Mouse (Mus musculus) forebrain, embryonic 13.5 days (tissue): ENCODE results near the gene Tubb2a. TPM values are rescaled to one million over a fixed set of nuclear protein-coding genes. Genes with fewer than 3 reads are reported as not detected.

Experiments used
- ATAC-seq: fragments of 200-750 bp; cut with Nextera tagmentation; 2 replicates; pipeline ENCODE4 v1.8.0; 2017
- H3K27ac ChIP-seq: fragments of 300-500 bp; sonication (generic); 2 replicates; pipeline ENCODE4 v1.5.1; 2015; ENCODE audit warnings: inconsistent platforms, mild to moderate bottlenecking, moderate library complexity
- H3K27me3 ChIP-seq: fragments of 300-500 bp; sonication (generic); 2 replicates; pipeline ENCODE4 v1.6.1; 2015; ENCODE audit warnings: mild to moderate bottlenecking, inconsistent platforms
- H3K36me3 ChIP-seq: fragments of 300-500 bp; sonication (generic); 2 replicates; pipeline ENCODE4 v1.6.1; 2015; ENCODE audit warnings: mild to moderate bottlenecking, inconsistent platforms; ENCODE audit not compliant: poor library complexity, severe bottlenecking
- H3K4me1 ChIP-seq: fragments of 300-500 bp; sonication (generic); 2 replicates; pipeline ENCODE4 v1.6.1; 2015; ENCODE audit warnings: inconsistent platforms
- H3K4me2 ChIP-seq: fragments of 300-500 bp; sonication (generic); 2 replicates; pipeline ENCODE4 v1.6.1; 2015; ENCODE audit warnings: inconsistent platforms, mild to moderate bottlenecking, moderate library complexity
- H3K4me3 ChIP-seq: fragments of 300-500 bp; sonication (generic); 2 replicates; pipeline ENCODE4 v1.5.1; 2015; ENCODE audit warnings: mild to moderate bottlenecking, inconsistent platforms
- H3K9ac ChIP-seq: fragments of 300-500 bp; sonication (generic); 2 replicates; pipeline ENCODE4 v1.6.1; 2015; ENCODE audit warnings: mild to moderate bottlenecking, inconsistent platforms
- H3K9me3 ChIP-seq: fragments of 300-500 bp; sonication (generic); replicated peaks from 2 replicates; pipeline ENCODE4 v1.6.1; 2016; ENCODE audit warnings: inconsistent platforms
- WGBS: fragments of 180-500 bp; shearing (Covaris S2); methylation state at CpG from one replicate; pipeline ENCODE4 v1.1.7; 2015; 5-methylcytosine and 5-hydroxymethylcytosine counted together
- polyA plus RNA-seq: library from polyadenylated mRNA; unstranded; fragments of >200 nt; fragmentation: Nextera tagmentation; extraction: Ambion mirVana; gene quantifications from 2 replicates; pipeline ENCODE4 v1.2.1, GENCODE M21; 2015

The Tubb2a gene
- polyA plus RNA-seq, 1 experiment from 2014 or later = 761 TPM

- H3K4me3 ChIP-seq = no peak overlapping the region
- H3K27ac ChIP-seq = no peak overlapping the region
- ATAC-seq = no peak
- WGBS = 70% methylated on average over 4 of the region's 4 CpGs
- H3K27me3 ChIP-seq = no peaks in the 10 kb centered on the region
- 0 out of 2 replicates have a peak, but pooled peaks cover 3% of the 10 kb centered on the region for H3K36me3 ChIP-seq
- 0 out of 2 replicates have a peak, but pooled peaks cover 4% of the 10 kb centered on the region for H3K4me1 ChIP-seq
- H3K9me3 ChIP-seq = no peaks in the 10 kb centered on the region
- no peak overlapping the region for H3K9ac ChIP-seq
- H3K4me2 ChIP-seq = no peak overlapping the region
Observed at GRCm38 (mm10) chr13:34109035-34109676, 31.3 kb upstream of the Tubb2a start.

DNA sequence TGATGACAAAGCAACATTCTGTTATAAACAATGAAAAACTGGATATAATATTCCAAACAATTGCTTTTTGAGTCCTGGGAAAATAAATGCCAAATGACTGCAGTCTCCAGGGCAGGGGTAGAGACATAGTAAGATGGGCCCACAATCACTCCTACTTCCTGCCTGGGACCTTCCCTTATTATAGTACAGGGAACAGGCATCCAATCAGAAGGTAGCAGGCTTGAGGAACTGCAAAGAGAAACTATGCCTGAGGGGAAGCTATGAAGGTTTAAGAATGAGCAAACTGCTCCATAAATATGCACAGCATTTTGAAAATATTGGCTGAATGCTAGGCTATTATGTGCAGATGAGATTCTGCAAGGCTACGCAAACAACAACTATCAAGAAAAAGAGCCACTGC, 29.2 kb upstream of the Tubb2a start:
- WGBS = 100% methylated on average over 1 of the region's 1 CpGs
- no peaks in the 10 kb centered on the region for H3K9me3 ChIP-seq
- H3K4me2 ChIP-seq = no peak overlapping the region
- H3K27me3 ChIP-seq = no peaks in the 10 kb centered on the region
- no peak for ATAC-seq
- no peak overlapping the region for H3K4me3 ChIP-seq
- H3K27ac ChIP-seq = no peak overlapping the region
- no peak overlapping the region for H3K9ac ChIP-seq
- H3K4me1 ChIP-seq = 0 out of 2 replicates have a peak, but pooled peaks cover 4% of the 10 kb centered on the region
- H3K36me3 ChIP-seq = no peaks in the 10 kb centered on the region

- no peak for ATAC-seq
- H3K27me3 ChIP-seq = no peaks in the 10 kb centered on the region
- H3K4me2 ChIP-seq = no peak overlapping the region
- no peak overlapping the region for H3K4me3 ChIP-seq
- H3K9ac ChIP-seq = no peak overlapping the region
- H3K4me1 ChIP-seq = 0 out of 2 replicates have a peak, but pooled peaks cover 4% of the 10 kb centered on the region
- no peak overlapping the region for H3K27ac ChIP-seq
- H3K36me3 ChIP-seq = no peaks in the 10 kb centered on the region
- H3K9me3 ChIP-seq = no peaks in the 10 kb centered on the region
- 91% methylated on average over 2 of the region's 2 CpGs for WGBS
Observed at GRCm38 (mm10) chr13:34106256-34106655, 28.4 kb upstream of the Tubb2a start.

DNA sequence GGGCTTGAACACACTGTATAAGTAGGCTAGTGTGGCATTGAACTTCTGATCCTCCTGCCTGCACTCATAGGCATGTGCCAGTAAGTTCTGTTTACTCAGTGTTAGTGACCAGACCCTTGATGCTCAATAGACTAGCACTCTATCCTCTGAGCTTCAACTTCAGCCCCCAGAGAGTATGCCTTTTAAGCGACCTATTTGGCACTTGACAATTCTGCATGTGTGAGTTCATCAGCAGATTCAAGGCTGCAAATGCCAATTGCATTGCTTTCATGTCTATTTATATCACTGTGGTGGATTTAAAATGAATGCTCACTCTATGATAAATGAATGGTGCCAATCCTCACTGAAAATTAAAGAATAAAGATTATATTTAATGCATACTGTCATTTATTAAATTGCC, 27.6 kb upstream of the Tubb2a start:
- H3K4me2 ChIP-seq = no peak overlapping the region
- ATAC-seq = no peak
- H3K27me3 ChIP-seq = no peaks in the 10 kb centered on the region
- H3K27ac ChIP-seq = no peak overlapping the region
- no peaks in the 10 kb centered on the region for H3K36me3 ChIP-seq
- no peak overlapping the region for H3K4me3 ChIP-seq
- H3K4me1 ChIP-seq = 0 out of 2 replicates have a peak, but pooled peaks cover 4% of the 10 kb centered on the region
- no peaks in the 10 kb centered on the region for H3K9me3 ChIP-seq
- H3K9ac ChIP-seq = no peak overlapping the region
- WGBS = 80% methylated on average over 1 of the region's 1 CpGs

GRCm38 (mm10) chr13:34101908-34102307, 24.1 kb upstream of the Tubb2a start:
- H3K9ac ChIP-seq = no peak overlapping the region
- H3K27me3 ChIP-seq = no peaks in the 10 kb centered on the region
- H3K4me1 ChIP-seq = peaks cover 4% of the 10 kb centered on the region
- no peak overlapping the region for H3K4me3 ChIP-seq
- 74% methylated on average over 9 of the region's 9 CpGs for WGBS
- H3K9me3 ChIP-seq = 0 out of 2 replicates have a peak, but pooled peaks cover 3% of the 10 kb centered on the region
- H3K36me3 ChIP-seq = no peaks in the 10 kb centered on the region
- H3K27ac ChIP-seq = no peak overlapping the region
- no peak for ATAC-seq
- H3K4me2 ChIP-seq = no peak overlapping the region

- H3K9me3 ChIP-seq = 0 out of 2 replicates have a peak, but pooled peaks cover 3% of the 10 kb centered on the region
- peaks cover 10% of the 10 kb centered on the region for H3K4me1 ChIP-seq
- 94% methylated on average over 10 of the region's 10 CpGs for WGBS
- no peak overlapping the region for H3K27ac ChIP-seq
- H3K4me2 ChIP-seq = no peak overlapping the region
- H3K9ac ChIP-seq = no peak overlapping the region
- no peak overlapping the region for H3K4me3 ChIP-seq
- no peaks in the 10 kb centered on the region for H3K27me3 ChIP-seq
- no peak for ATAC-seq
- H3K36me3 ChIP-seq = no peaks in the 10 kb centered on the region
Observed at GRCm38 (mm10) chr13:34101247-34101646, 23.4 kb upstream of the Tubb2a start.

DNA sequence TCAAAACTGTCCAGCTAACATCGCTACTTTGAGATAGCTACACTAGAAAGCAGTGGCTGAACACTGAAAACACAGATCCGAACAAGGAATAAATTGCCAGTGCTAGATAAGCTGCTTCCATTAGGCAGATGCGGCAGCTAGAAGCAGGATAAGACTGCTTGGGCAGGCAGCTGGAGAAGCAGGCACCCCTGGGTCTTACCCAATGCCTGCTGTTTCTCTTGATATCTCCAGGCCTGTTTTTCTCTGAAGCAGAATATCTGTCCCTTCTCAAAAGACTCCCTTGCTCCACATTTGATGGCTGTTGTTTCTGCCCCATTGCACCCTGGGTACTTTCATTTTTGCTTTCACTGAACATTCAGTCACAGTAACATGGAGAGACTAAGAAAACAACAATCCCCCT, 22.9 kb upstream of the Tubb2a start:
- ATAC-seq = no peak
- H3K9me3 ChIP-seq = 0 out of 2 replicates have a peak, but pooled peaks cover 3% of the 10 kb centered on the region
- no peak overlapping the region for H3K9ac ChIP-seq
- H3K27ac ChIP-seq = no peak overlapping the region
- H3K36me3 ChIP-seq = no peaks in the 10 kb centered on the region
- H3K27me3 ChIP-seq = no peaks in the 10 kb centered on the region
- H3K4me1 ChIP-seq = peaks cover 15% of the 10 kb centered on the region
- H3K4me3 ChIP-seq = no peak overlapping the region
- no peak overlapping the region for H3K4me2 ChIP-seq
- 90% methylated on average over 3 of the region's 3 CpGs for WGBS

- Histone ChIP-seq H3K27ac (peak overlapping the region; percentile 88), H3K4me3 (no peak overlapping the region), H3K27me3 (no peaks in the 10 kb centered on the region), H3K4me2 (no peak overlapping the region), H3K36me3 (no peaks in the 10 kb centered on the region), H3K9me3 (0 out of 2 replicates have a peak, but pooled peaks cover 3% of the 10 kb centered on the region), H3K4me1 (peaks cover 25% of the 10 kb centered on the region), H3K9ac (no peak overlapping the region)
- ATAC-seq = no peak
- WGBS = 57% methylated on average over 3 of the region's 3 CpGs
Observed at GRCm38 (mm10) chr13:34097086-34097485, 19.3 kb upstream of the Tubb2a start.

GRCm38 (mm10) chr13:34096455-34096854, 18.6 kb upstream of the Tubb2a start:
- H3K4me1 ChIP-seq = peaks cover 25% of the 10 kb centered on the region
- 43% methylated on average over 4 of the region's 4 CpGs for WGBS
- peak overlapping the region; percentile 40; the same call in 1 of the 2 replicates for H3K9ac ChIP-seq
- no peaks in the 10 kb centered on the region for H3K27me3 ChIP-seq
- H3K9me3 ChIP-seq = 0 out of 2 replicates have a peak, but pooled peaks cover 3% of the 10 kb centered on the region
- H3K27ac ChIP-seq = peak overlapping the region; percentile 88
- no peaks in the 10 kb centered on the region for H3K36me3 ChIP-seq
- H3K4me2 ChIP-seq = peak overlapping the region; percentile 45
- peak; percentile 77 for ATAC-seq
- H3K4me3 ChIP-seq = no peak overlapping the region

- Histone ChIP-seq H3K27me3 (no peaks in the 10 kb centered on the region), H3K36me3 (no peaks in the 10 kb centered on the region), H3K27ac (peak overlapping the region; percentile 88), H3K4me1 (peaks cover 25% of the 10 kb centered on the region), H3K9ac (peak overlapping the region; percentile 40), H3K9me3 (0 out of 2 replicates have a peak, but pooled peaks cover 3% of the 10 kb centered on the region), H3K4me2 (peak overlapping the region; percentile 45), H3K4me3 (0 out of 2 replicates have a peak overlapping the region, but pooled peaks have one; percentile 6)
- peak; percentile 98 for ATAC-seq
- 14% methylated on average over 7 of the region's 7 CpGs for WGBS
Observed at GRCm38 (mm10) chr13:34095542-34096435, 18.0 kb upstream of the Tubb2a start.

DNA sequence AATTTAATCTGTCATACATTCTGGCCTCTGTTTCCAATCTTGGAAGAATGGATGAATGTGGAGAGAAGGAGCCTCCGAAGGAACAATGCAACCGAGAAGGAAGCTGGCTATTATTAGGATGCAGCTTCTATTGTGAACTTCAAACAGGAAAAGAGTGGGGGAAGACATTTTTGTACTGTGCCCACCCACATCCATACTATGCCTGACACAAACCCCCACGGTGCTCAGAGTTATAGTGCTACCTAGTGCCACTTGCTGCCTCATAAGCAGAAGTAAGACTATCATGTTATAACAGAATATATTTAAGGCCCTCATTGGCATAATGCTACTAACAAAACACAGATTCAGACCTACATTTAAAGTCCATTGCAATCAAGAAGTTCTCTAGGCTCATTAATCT, 11.6 kb upstream of the Tubb2a start:
- peak overlapping the region; percentile 82 for H3K27ac ChIP-seq
- no peak overlapping the region for H3K4me3 ChIP-seq
- WGBS = 44% methylated on average over 3 of the region's 3 CpGs
- no peak overlapping the region for H3K9ac ChIP-seq
- no peak for ATAC-seq
- no peaks in the 10 kb centered on the region for H3K27me3 ChIP-seq
- no peaks in the 10 kb centered on the region for H3K36me3 ChIP-seq
- no peaks in the 10 kb centered on the region for H3K9me3 ChIP-seq
- H3K4me1 ChIP-seq = peaks cover 28% of the 10 kb centered on the region
- peak overlapping the region; percentile 24 for H3K4me2 ChIP-seq

GRCm38 (mm10) chr13:34088871-34089288, 11.1 kb upstream of the Tubb2a start:
- peak; percentile 84 for ATAC-seq
- H3K4me2 ChIP-seq = peak overlapping the region; percentile 24
- H3K27me3 ChIP-seq = no peaks in the 10 kb centered on the region
- H3K9me3 ChIP-seq = no peaks in the 10 kb centered on the region
- WGBS = 48% methylated on average over 7 of the region's 7 CpGs
- H3K4me1 ChIP-seq = peaks cover 28% of the 10 kb centered on the region
- H3K36me3 ChIP-seq = no peaks in the 10 kb centered on the region
- H3K9ac ChIP-seq = no peak overlapping the region
- H3K27ac ChIP-seq = peak overlapping the region; percentile 82
- no peak overlapping the region for H3K4me3 ChIP-seq
